Mouse (Mus musculus): Measurements from ENCODE around the gene Clec2l.

Clec2l gene

GRCm38 (mm10) chr6:38718625-38719024 is 55.8 kb downstream of the Clec2l start:
- no peak for DNase-seq (ENCODE audit: low read depth)

- no peak for DNase-seq (ENCODE audit: low read depth)
Observed at GRCm38 (mm10) chr6:38719229-38719628, 56.4 kb downstream of the Clec2l start.

GRCm38 (mm10) chr6:38721361-38721760 is 58.5 kb downstream of the Clec2l start:
- no peak for DNase-seq (ENCODE audit: low read depth)

- DNase-seq (ENCODE audit: low read depth), result no peak
Observed at GRCm38 (mm10) chr6:38725515-38725914, 62.6 kb downstream of the Clec2l start.

Measured in induced T-regulatory cell, adult 2 months (primary cell).